In genomic region chr8:124476701-124477100, GRCm38 (mm10) we compare ENCODE assay signal across 11 mouse cellular contexts. TPM values are rescaled to one million over a fixed set of nuclear protein-coding genes. Genes with fewer than 3 reads are reported as not detected.
DNase-seq lines count a peak whose midpoint lies in the region; ATAC-seq lines count a peak whose summit lies in the region.
"Had no signal": no experiment of that assay in that cellular context is flagged by ENCODE, and none has a peak within 500 bp of the region (broad histone marks: within the 10 kb centered on the region; RNA-seq: fewer than 3 reads in every experiment).

No protein-coding gene starts in this region.

- H3K27ac ChIP-seq in midbrain, embryonic 11.5 days (ENCODE audit: low read depth, low read length): 0 out of 2 replicates have a peak overlapping the region, but pooled peaks have one; percentile 8
- H3K27ac ChIP-seq in midbrain, embryonic 15.5 days: no peak overlapping the region
- no peak overlapping the region for H3K27ac ChIP-seq in intestine, embryonic 16.5 days (ENCODE audit: low read length)
- no peak overlapping the region for H3K27ac ChIP-seq in heart, embryonic 10.5 days
- H3K27ac ChIP-seq: limb, embryonic 13.5 days had no signal

- no peaks in the 10 kb centered on the region for H3K36me3 ChIP-seq in midbrain, embryonic 11.5 days (ENCODE audit: control insufficient read depth, insufficient read depth, low read length)
- H3K36me3 ChIP-seq in midbrain, embryonic 15.5 days (replicated peaks): no peaks in the 10 kb centered on the region
- no peaks in the 10 kb centered on the region for H3K36me3 ChIP-seq in intestine, embryonic 16.5 days (ENCODE audit: control insufficient read depth, insufficient read depth, low read length)
- no peaks in the 10 kb centered on the region for H3K36me3 ChIP-seq in heart, embryonic 10.5 days
- H3K36me3 ChIP-seq: limb, embryonic 13.5 days had no signal

- H3K4me3 ChIP-seq in midbrain, embryonic 11.5 days (ENCODE audit: low read depth, low read length): no peak overlapping the region
- H3K4me3 ChIP-seq in midbrain, embryonic 15.5 days: no peak overlapping the region
- H3K4me3 ChIP-seq in intestine, embryonic 16.5 days (ENCODE audit: low read length): no peak overlapping the region
- H3K4me3 ChIP-seq in heart, embryonic 10.5 days: no peak overlapping the region
- H3K4me3 ChIP-seq: limb, embryonic 13.5 days had no signal

- no peak for DNase-seq in midbrain, embryonic 11.5 days (ENCODE audit: low spot score, missing footprints)
- peak; percentile 18 to 49 for DNase-seq in frontal cortex, postnatal 10 days (ENCODE audit: low spot score in 2 of 2)
- DNase-seq in left cerebral cortex, adult 18-20 months (ENCODE audit: low spot score in 2 of 2): peak; percentile 78 to 88
- peak; percentile 53 for DNase-seq in right cerebral cortex, postnatal 14 days
- no peak for DNase-seq in kidney, postnatal 4 days
- no peak for DNase-seq in heart, embryonic 10.5 days (ENCODE audit: low spot score)

- no peak overlapping the region for H3K4me2 ChIP-seq in midbrain, embryonic 11.5 days
- no peak overlapping the region for H3K4me2 ChIP-seq in midbrain, embryonic 15.5 days
- no peak overlapping the region for H3K4me2 ChIP-seq in intestine, embryonic 16.5 days (ENCODE audit: low read depth, low read length)
- H3K4me2 ChIP-seq: limb, embryonic 13.5 days had no signal

- no peaks in the 10 kb centered on the region for H3K4me1 ChIP-seq in midbrain, embryonic 11.5 days (ENCODE audit: control insufficient read depth, insufficient read depth, low read length)
- no peaks in the 10 kb centered on the region for H3K4me1 ChIP-seq in midbrain, embryonic 15.5 days
- no peaks in the 10 kb centered on the region for H3K4me1 ChIP-seq in intestine, embryonic 16.5 days (ENCODE audit: control insufficient read depth, insufficient read depth, low read length)
- H3K4me1 ChIP-seq in heart, embryonic 10.5 days: no peaks in the 10 kb centered on the region
- H3K4me1 ChIP-seq: limb, embryonic 13.5 days had no signal

- no peaks in the 10 kb centered on the region for H3K9me3 ChIP-seq in midbrain, embryonic 11.5 days (ENCODE audit: control insufficient read depth, low read length)
- H3K9me3 ChIP-seq in midbrain, embryonic 15.5 days: no peaks in the 10 kb centered on the region
- no peaks in the 10 kb centered on the region for H3K9me3 ChIP-seq in intestine, embryonic 16.5 days (ENCODE audit: control insufficient read depth, low read length)
- no peaks in the 10 kb centered on the region for H3K9me3 ChIP-seq in heart, embryonic 10.5 days
- H3K9me3 ChIP-seq: limb, embryonic 13.5 days had no signal

- H3K27me3 ChIP-seq in midbrain, embryonic 11.5 days (ENCODE audit: control insufficient read depth, insufficient read depth, low read length): no peaks in the 10 kb centered on the region
- no peaks in the 10 kb centered on the region for H3K27me3 ChIP-seq in midbrain, embryonic 15.5 days (replicated peaks)
- no peaks in the 10 kb centered on the region for H3K27me3 ChIP-seq in intestine, embryonic 16.5 days (replicated peaks; ENCODE audit: control insufficient read depth, insufficient read depth, low read length)
- no peaks in the 10 kb centered on the region for H3K27me3 ChIP-seq in heart, embryonic 10.5 days (ENCODE audit: insufficient read depth, poor library complexity, severe bottlenecking)
- H3K27me3 ChIP-seq: limb, embryonic 13.5 days had no signal

- ATAC-seq in midbrain, embryonic 11.5 days (ENCODE audit: low FRiP score): 0 out of 2 replicates have a peak, but pooled peaks have one; percentile 40
- no peak for ATAC-seq in midbrain, embryonic 15.5 days (replicated peaks)
- ATAC-seq in intestine, embryonic 16.5 days: no peak
- ATAC-seq: activated CD4-positive, CD25-positive, alpha-beta regulatory T cell, adult 4 months had no signal

- no peak overlapping the region for H3K9ac ChIP-seq in midbrain, embryonic 11.5 days (ENCODE audit: low read length)
- H3K9ac ChIP-seq in midbrain, embryonic 15.5 days: no peak overlapping the region
- no peak overlapping the region for H3K9ac ChIP-seq in intestine, embryonic 16.5 days (ENCODE audit: low read depth, low read length)
- H3K9ac ChIP-seq: limb, embryonic 13.5 days had no signal

- 59% methylated on average over 9 of the region's 9 CpGs for WGBS in midbrain, embryonic 11.5 days
- 41% methylated on average over 9 of the region's 9 CpGs for WGBS in midbrain, embryonic 15.5 days
- 64% methylated on average over 9 of the region's 9 CpGs for WGBS in intestine, embryonic 16.5 days
- WGBS in heart, embryonic 10.5 days: 76% methylated on average over 9 of the region's 9 CpGs

RNA-seq across cellular contexts. Expression of gene Pgbd5, which starts 37.2 kb away (rescaled TPM):
- 3.8 and 4.5 TPM in 2 replicates for polyA plus RNA-seq in midbrain, embryonic 11.5 days (2014; fragmentation: Nextera tagmentation; extraction: Ambion mirVana)
- polyA plus RNA-seq in midbrain, embryonic 15.5 days (2015; fragmentation: Nextera tagmentation; extraction: Ambion mirVana): 15.3 and 15.8 TPM in 2 replicates
- total RNA-seq in left cerebral cortex, adult 18-20 months (2021): 100 to 1,000 TPM; 208 to 219 TPM
- 1.5 and 1.7 TPM in 2 replicates for polyA plus RNA-seq in intestine, embryonic 16.5 days (2015; fragmentation: Nextera tagmentation; extraction: Ambion mirVana)
- polyA plus RNA-seq in heart, embryonic 10.5 days (2016; fragmentation: Nextera tagmentation; extraction: Ambion mirVana): 1.5 and 1.6 TPM in 2 replicates
- total RNA-seq: hematopoietic stem cell, adult 5-6 weeks had no signal
- polyA plus RNA-seq: activated CD4-positive, CD25-positive, alpha-beta regulatory T cell, adult 4 months had no signal

RNA-seq across cellular contexts. Expression of gene Cog2, which starts 43.9 kb away (rescaled TPM):
- polyA plus RNA-seq in midbrain, embryonic 11.5 days (2014; fragmentation: Nextera tagmentation; extraction: Ambion mirVana): 40.9 and 42.1 TPM in 2 replicates
- polyA plus RNA-seq in midbrain, embryonic 15.5 days (2015; fragmentation: Nextera tagmentation; extraction: Ambion mirVana): 35.4 and 38.1 TPM in 2 replicates
- total RNA-seq in left cerebral cortex, adult 18-20 months (2021): 10 to 100 TPM; 35.4 to 37.7 TPM
- 35.5 and 37.6 TPM in 2 replicates for polyA plus RNA-seq in intestine, embryonic 16.5 days (2015; fragmentation: Nextera tagmentation; extraction: Ambion mirVana)
- 28.4 and 30.4 TPM in 2 replicates for polyA plus RNA-seq in heart, embryonic 10.5 days (2016; fragmentation: Nextera tagmentation; extraction: Ambion mirVana)

Comparison
In these comparisons a context has a peak if more than half of its experiments do, and no peak if none do; other contexts are left out.
1. DNase-seq: peak in frontal cortex, postnatal 10 days (2 of 2), left cerebral cortex, adult 18-20 months (2 of 2) and right cerebral cortex, postnatal 14 days (single experiment); none in midbrain, embryonic 11.5 days (single experiment), kidney, postnatal 4 days (0 of 2) and heart, embryonic 10.5 days (single experiment).